Mouse (Mus musculus): ENCODE data around the gene Cyp2j9. TPM values are rescaled to one million over a fixed set of nuclear protein-coding genes. Genes with fewer than 3 reads are reported as not detected.
"Not testable (repeated sequence)": the region's sequence is repeated elsewhere in the genome, so short reads cannot be mapped to it uniquely, and the experiment has no call there.

Cyp2j9 gene
- total RNA-seq (2021) = 1.4 and 2.0 TPM in 2 replicates
- long read RNA-seq, experiment 1, partial matches to known transcripts = 0 of 2 reads
- long read RNA-seq, experiment 1, other reads (novel, unspliced or antisense) = 0 of 2 reads
- long read RNA-seq, experiment 2, partial matches to known transcripts = 0 of 2 reads
- long read RNA-seq, experiment 2, other reads (novel, unspliced or antisense) = 0 of 2 reads

- DNase-seq = peak; percentile 40
These were observed at the start of gene Cyp2j9 for GRCm38 (mm10) chr4:96590911-96591790. Gene Cyp2j9 (minus strand): TSS chr4:96591578.

DNA sequence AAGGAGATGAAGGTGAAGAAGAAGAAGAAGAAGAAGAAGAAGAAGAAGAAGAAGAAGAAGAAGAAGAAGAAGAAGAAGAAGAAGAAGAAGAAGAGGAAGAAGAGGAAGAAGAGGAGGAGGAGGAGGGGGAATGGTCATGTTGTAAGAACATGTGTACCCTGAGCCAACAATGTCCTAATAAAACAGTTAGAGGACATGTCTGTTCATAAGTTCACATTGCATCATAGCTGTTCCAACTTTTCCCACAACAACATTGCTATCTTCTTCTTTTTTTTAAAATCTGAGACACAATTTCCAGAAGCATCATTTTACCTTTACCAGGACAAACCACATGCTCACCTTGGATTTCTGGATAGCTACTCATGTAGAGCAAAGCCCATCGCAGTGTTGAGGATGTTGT, 44.1 kb upstream of the Cyp2j9 start:
- no peak for DNase-seq

GRCm38 (mm10) chr4:96622474-96622873, 31.1 kb upstream of the Cyp2j9 start:
- no peak for DNase-seq

DNA sequence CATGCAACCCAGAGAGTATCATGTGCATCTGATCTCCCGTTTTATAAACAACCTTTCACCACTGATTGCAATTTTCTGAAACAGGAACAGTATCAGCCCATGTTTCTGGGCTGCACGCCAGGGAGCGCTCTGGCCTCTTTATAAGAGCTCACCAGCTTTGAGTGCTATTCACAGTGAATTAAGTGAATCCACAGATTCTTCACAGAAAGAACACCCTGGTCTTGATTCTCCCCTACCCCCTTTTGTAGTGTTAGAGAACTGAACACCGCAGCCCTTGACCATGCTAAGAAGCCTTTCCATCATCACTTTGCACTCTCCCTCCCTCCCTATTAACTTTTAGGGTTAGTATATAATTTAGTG, 393 bp upstream of the Cyp2j9 start:
- DNase-seq = peak; percentile 61

- DNase-seq = no peak
These were observed 9.8 kb downstream of the Cyp2j9 start for GRCm38 (mm10) chr4:96581425-96582088.

- DNase-seq = not testable (repeated sequence)
These were observed 11.0 kb downstream of the Cyp2j9 start for GRCm38 (mm10) chr4:96580351-96580750.

GRCm38 (mm10) chr4:96569442-96569841, 21.9 kb downstream of the Cyp2j9 start:
- no peak for DNase-seq

- no peak for DNase-seq
These were observed 23.4 kb downstream of the Cyp2j9 start for GRCm38 (mm10) chr4:96567988-96568387.

- DNase-seq = no peak
These were observed 25.6 kb downstream of the Cyp2j9 start for GRCm38 (mm10) chr4:96565808-96566207.

DNA sequence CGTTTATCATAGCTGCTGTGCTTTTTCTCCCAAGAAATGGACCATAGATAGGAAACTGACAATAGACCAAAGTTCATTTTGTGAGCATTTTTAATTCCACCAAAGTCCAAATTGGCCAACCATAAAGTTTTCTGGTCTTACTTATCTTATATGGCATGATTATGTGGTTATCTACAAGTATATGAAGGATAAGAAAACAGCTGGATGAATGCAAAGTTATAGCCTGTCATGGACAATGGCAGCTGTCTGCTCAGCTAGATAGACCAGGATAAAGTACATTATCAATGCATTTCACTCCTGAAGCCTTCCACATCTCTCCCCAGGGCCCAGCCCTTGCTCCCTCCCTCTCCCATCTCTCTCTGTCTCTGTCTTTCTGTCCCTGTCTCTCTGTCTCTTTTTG, 30.9 kb downstream of the Cyp2j9 start:
- DNase-seq = no peak

GRCm38 (mm10) chr4:96559781-96560180, 31.6 kb downstream of the Cyp2j9 start:
- DNase-seq = no peak

DNA sequence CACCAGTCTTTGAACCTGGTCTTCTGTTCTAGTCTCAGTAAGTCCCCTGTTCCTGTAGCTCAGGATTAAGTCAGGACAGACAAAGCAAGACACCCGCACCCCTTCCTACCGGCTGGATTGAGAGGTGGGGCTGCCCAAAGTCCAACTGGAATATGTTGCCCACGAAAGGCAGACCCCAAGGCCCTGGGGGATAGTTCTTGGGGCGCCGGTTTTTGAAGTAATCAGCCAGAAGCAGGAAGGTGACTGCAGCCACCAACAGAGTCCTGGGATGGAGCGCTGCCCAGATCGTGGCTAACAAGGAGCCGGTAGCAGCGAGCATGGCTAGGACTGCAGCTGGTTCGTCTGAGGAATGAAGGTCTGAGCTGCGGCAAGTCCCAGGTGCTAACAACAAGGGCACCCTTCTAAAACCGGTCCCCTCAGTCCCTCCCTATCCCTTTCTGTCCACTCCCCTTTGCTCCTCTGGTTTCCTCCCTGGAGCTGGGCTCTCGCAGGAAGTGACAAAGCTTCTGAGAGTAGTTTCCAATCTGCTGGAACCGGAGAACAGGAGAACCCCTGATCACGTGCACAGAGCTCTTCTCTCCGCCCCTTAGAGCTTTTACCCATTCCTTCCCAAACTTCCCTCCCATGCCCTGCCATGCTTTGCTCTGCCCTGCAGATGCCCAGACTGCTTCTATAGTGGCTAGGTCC, 38.1 kb downstream of the Cyp2j9 start, which contains the start of gene Cyp2j6:
Gene Cyp2j6, minus strand, starts transcription at position 529 of the 687 bp plus-strand sequence.
- DNase-seq = peak; percentile 61

DNA sequence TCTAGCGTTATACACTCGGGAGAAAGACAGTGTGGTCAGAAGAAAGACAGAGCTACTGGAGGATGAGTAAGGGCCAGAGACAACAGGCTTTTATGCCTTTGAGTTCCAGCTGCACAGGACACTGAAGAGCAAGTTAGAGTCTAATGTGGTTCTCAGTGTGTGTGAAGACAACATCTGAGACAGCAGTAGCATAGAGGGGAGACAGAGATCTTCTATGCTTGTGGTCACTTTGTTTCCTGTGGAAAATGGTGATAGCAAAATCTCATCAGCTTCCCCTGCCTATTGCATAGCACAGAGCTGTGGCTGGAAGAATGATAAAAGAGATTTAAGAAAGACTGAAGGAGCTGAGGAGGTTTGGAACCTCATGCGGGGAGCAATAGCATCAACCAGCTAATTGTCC, 39.8 kb downstream of the Cyp2j9 start:
- DNase-seq = no peak

- no peak for DNase-seq
These were observed 45.4 kb downstream of the Cyp2j9 start for GRCm38 (mm10) chr4:96545976-96546375.

DNA sequence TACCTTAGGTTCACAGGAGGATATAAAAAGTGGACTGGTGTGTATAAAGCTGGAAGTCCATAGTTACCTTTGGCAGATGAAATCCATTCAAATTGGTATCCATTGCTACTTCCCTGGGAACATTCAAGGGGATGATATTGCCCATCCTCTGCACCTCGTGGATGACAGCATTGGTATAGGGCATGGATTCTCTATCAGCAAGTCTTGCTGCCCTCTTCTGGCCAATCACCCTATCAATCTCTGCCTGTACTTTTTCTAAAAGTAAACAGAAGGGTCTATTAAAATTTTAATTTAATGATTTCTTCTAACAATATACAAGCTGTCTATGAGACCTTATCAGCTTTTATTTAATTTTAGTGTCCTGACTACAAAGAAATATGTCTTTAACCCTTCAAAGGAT, 65.6 kb downstream of the Cyp2j9 start:
- peak; percentile 12 for DNase-seq

DNA sequence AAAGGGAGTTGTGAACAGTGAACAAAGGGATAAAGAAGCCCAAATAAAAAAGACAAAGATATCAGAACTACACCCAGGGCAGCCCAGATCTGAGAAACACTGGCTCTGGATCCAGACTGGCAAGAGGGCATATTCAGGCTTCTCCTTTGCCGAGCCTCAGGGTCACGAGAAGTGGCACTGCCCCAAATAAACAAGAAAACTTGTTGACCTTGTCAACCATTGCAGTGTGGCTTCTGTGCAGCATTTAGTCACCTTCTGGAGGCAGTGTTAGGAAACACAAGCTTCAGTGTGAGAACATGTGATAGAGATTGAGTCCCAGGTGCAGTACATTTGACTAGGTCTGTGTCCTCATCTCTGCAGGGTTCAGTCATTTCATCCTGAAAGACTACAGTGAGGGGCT, 69.1 kb downstream of the Cyp2j9 start:
- DNase-seq = peak; percentile 29

Other genes with a start within 250 kb of the Cyp2j9 start
- not detected in 2 replicates for gene Cyp2j11, start 242.9 kb downstream of the Cyp2j9 start, total RNA-seq (2021)
- gene Cyp2j8, start 84.2 kb downstream of the Cyp2j9 start, total RNA-seq (2021) = not detected in 2 replicates
- gene Cyp2j6, start 37.9 kb downstream of the Cyp2j9 start, total RNA-seq (2021) = 6.7 and 7.7 TPM in 2 replicates
- gene Cyp2j5, start 72.6 kb upstream of the Cyp2j9 start, total RNA-seq (2021) = 0.75 and 13.9 TPM in 2 replicates
- gene Gm12695, start 193.6 kb upstream of the Cyp2j9 start, total RNA-seq (2021) = not detected in 2 replicates